ENCODE assay signal across 11 mouse cellular contexts in the genomic region with DNA sequence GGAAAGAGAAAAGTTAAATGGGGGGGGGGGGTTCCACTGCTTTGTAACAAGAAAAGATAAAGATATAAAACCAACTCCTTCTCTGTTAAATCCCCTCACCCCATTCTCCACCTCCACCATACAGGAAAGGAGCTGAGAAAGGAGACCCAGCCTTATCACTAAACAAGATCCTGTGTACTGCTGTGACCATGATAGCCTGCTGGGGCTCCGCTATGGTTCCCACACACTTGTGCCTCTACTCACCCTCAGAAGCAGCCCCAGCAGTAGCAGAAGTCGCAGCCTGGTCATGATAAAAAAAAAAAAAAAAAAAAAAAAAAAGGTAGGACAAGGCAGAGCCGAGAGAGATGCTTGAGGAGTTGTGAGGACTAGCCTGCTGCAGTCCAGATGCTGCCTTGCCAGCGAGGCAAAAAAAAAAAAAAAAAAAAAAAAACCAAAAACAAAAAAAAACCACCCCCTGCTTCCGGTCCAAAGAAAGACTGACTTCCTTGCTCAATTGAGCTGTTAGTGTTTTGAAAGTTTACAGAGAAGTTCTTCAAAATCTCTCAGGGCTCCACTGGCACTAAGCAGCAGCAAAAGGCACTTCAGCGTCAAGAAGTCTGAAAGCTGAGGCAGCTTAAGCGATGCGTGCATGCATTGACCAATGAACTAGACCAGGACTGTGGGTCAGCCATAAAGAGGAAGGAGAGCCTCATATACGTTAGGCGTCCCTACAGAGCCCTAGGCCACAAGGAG. TPM values are rescaled to one million over a fixed set of nuclear protein-coding genes. Genes with fewer than 3 reads are reported as not detected.
DNase-seq lines count a peak whose midpoint lies in the region; ATAC-seq and TF ChIP-seq lines count a peak whose summit lies in the region.
"Had no signal": no experiment of that assay in that cellular context is flagged by ENCODE, and none has a peak within 500 bp of the region (broad histone marks: within the 10 kb centered on the region; RNA-seq: fewer than 3 reads in every experiment).

No protein-coding gene starts in this region.

- H3K4me2 ChIP-seq in heart, embryonic 11.5 days, result no peak overlapping the region
- H3K4me2 ChIP-seq in hindbrain, embryonic 12.5 days (replicated peaks), result no peak overlapping the region
- no peak overlapping the region for H3K4me2 ChIP-seq in forebrain, embryonic 15.5 days (replicated peaks)
- H3K4me2 ChIP-seq: neural tube, embryonic 13.5 days had no signal

- TF ChIP-seq CTCF in heart, adult 2 months (IDR thresholded peaks at IDR 0.05), result no peak

- no peaks in the 10 kb centered on the region for H3K27me3 ChIP-seq in heart, adult 2 months (ENCODE audit: control insufficient read depth, insufficient read depth, low read length)
- H3K27me3 ChIP-seq in heart, embryonic 11.5 days (ENCODE audit: control insufficient read depth, insufficient read depth, low read length), result no peaks in the 10 kb centered on the region
- no peaks in the 10 kb centered on the region for H3K27me3 ChIP-seq in hindbrain, embryonic 12.5 days
- no peaks in the 10 kb centered on the region for H3K27me3 ChIP-seq in forebrain, embryonic 15.5 days
- H3K27me3 ChIP-seq: neural tube, embryonic 13.5 days had no signal

- TF ChIP-seq POLR2A in heart, adult 2 months (IDR thresholded peaks at IDR 0.05; ENCODE audit: insufficient read depth, low read depth, low read length), result no peak

- no peak for TF ChIP-seq EP300 in heart, adult 2 months (IDR thresholded peaks at IDR 0.05; ENCODE audit: insufficient read depth, low read depth, low read length)

- 38% methylated on average over 10 of the region's 10 CpGs for WGBS in heart, adult 2 months
- 42% methylated on average over 10 of the region's 10 CpGs for WGBS in heart, embryonic 11.5 days (ENCODE audit: insufficient replicate concordance)
- WGBS in hindbrain, embryonic 12.5 days, result 58% methylated on average over 10 of the region's 10 CpGs
- 61% methylated on average over 10 of the region's 10 CpGs for WGBS in forebrain, embryonic 15.5 days

- peak overlapping the region; percentile 60 for H3K27ac ChIP-seq in heart, adult 2 months
- no peak overlapping the region for H3K27ac ChIP-seq in heart, embryonic 11.5 days (ENCODE audit: low read depth, low read length)
- H3K27ac ChIP-seq in hindbrain, embryonic 12.5 days, result no peak overlapping the region
- no peak overlapping the region for H3K27ac ChIP-seq in forebrain, embryonic 15.5 days (replicated peaks)
- H3K27ac ChIP-seq: left cerebral cortex, adult 2 months; neural tube, embryonic 13.5 days had no signal

- no peak for ATAC-seq in heart, embryonic 11.5 days (replicated peaks; ENCODE audit: insufficient number of reproducible peaks, low FRiP score, low TSS enrichment)
- peak; percentile 88 for ATAC-seq in granulocyte monocyte progenitor cell, adult 5-6 weeks (replicated peaks; ENCODE audit: poor library complexity, severe bottlenecking)
- peak; percentile 79 for ATAC-seq in monocyte, adult 5-6 weeks (replicated peaks; ENCODE audit: insufficient number of reproducible peaks, low FRiP score, low TSS enrichment, poor library complexity, severe bottlenecking)
- ATAC-seq in hindbrain, embryonic 12.5 days (ENCODE audit: low FRiP score), result no peak
- ATAC-seq in forebrain, embryonic 15.5 days (replicated peaks), result no peak

- H3K79me2 ChIP-seq in heart, adult 2 months (replicated peaks; ENCODE audit: control insufficient read depth, insufficient read depth, low read length), result no peaks in the 10 kb centered on the region

- H3K9ac ChIP-seq in heart, adult 2 months (ENCODE audit: low read depth, low read length), result no peak overlapping the region
- H3K9ac ChIP-seq in heart, embryonic 11.5 days (ENCODE audit: low read depth, low read length), result no peak overlapping the region
- H3K9ac ChIP-seq in hindbrain, embryonic 12.5 days, result no peak overlapping the region
- H3K9ac ChIP-seq in forebrain, embryonic 15.5 days (replicated peaks), result no peak overlapping the region
- H3K9ac ChIP-seq: neural tube, embryonic 13.5 days had no signal

- peak overlapping the region; percentile 23; the same call in 1 of the 2 replicates for H3K4me3 ChIP-seq in heart, adult 2 months
- no peak overlapping the region for H3K4me3 ChIP-seq in heart, embryonic 11.5 days (ENCODE audit: low read depth, low read length)
- no peak overlapping the region for H3K4me3 ChIP-seq in hindbrain, embryonic 12.5 days
- no peak overlapping the region for H3K4me3 ChIP-seq in forebrain, embryonic 15.5 days
- H3K4me3 ChIP-seq: left cerebral cortex, adult 2 months; neural tube, embryonic 13.5 days had no signal

- peak; percentile 16 to 28 for DNase-seq in heart, adult 2 months
- DNase-seq in A20 (ENCODE audit: low read depth, low spot score), result peak; percentile 75
- no peak for DNase-seq in adrenal gland, adult 2 months
- DNase-seq: cerebellum, adult 8-10 months had no signal

- H3K4me1 ChIP-seq in heart, adult 2 months (ENCODE audit: control insufficient read depth, insufficient read depth, low read length), result peaks cover 1% of the 10 kb centered on the region; the same call in 1 of the 2 replicates
- H3K4me1 ChIP-seq in heart, embryonic 11.5 days (ENCODE audit: control insufficient read depth, insufficient read depth, low read length), result no peaks in the 10 kb centered on the region
- H3K4me1 ChIP-seq in hindbrain, embryonic 12.5 days, result no peaks in the 10 kb centered on the region
- H3K4me1 ChIP-seq in forebrain, embryonic 15.5 days, result no peaks in the 10 kb centered on the region
- H3K4me1 ChIP-seq: neural tube, embryonic 13.5 days had no signal

- intact Hi-C loops in heart, adult 2 months (cut with DNase I), result no loop called here

- no peaks in the 10 kb centered on the region for H3K36me3 ChIP-seq in heart, adult 2 months (ENCODE audit: control insufficient read depth, insufficient read depth, low read length)
- H3K36me3 ChIP-seq in heart, embryonic 11.5 days (ENCODE audit: control insufficient read depth, insufficient read depth, low read length), result no peaks in the 10 kb centered on the region
- no peaks in the 10 kb centered on the region for H3K36me3 ChIP-seq in hindbrain, embryonic 12.5 days
- no peaks in the 10 kb centered on the region for H3K36me3 ChIP-seq in forebrain, embryonic 15.5 days
- H3K36me3 ChIP-seq: neural tube, embryonic 13.5 days had no signal

- H3K9me3 ChIP-seq in heart, embryonic 11.5 days (replicated peaks; ENCODE audit: control insufficient read depth, low read length), result no peaks in the 10 kb centered on the region
- H3K9me3 ChIP-seq in hindbrain, embryonic 12.5 days (replicated peaks), result no peaks in the 10 kb centered on the region
- no peaks in the 10 kb centered on the region for H3K9me3 ChIP-seq in forebrain, embryonic 15.5 days
- H3K9me3 ChIP-seq: neural tube, embryonic 13.5 days had no signal

RNA-seq across cellular contexts. Expression of a gene that starts 0.8 kb away (rescaled TPM):
- total RNA-seq in heart, adult 2 months (2021), result under 1 TPM; 0.50 to 0.52 TPM
- polyA plus RNA-seq in heart, adult 2 months (2012; rRNA removed), result 0.25 and 0.88 TPM in 2 replicates
- 0.16 and 0.84 TPM in 2 replicates for polyA plus RNA-seq in heart, embryonic 11.5 days (2014; fragmentation: Nextera tagmentation; extraction: Ambion mirVana)
- total RNA-seq in granulocyte monocyte progenitor cell, adult 5-6 weeks (2014; fragmentation: Nextera tagmentation), result 8.3 and 13.3 TPM in 2 replicates
- total RNA-seq in granulocyte monocyte progenitor cell, adult 5-6 weeks (2017), result 20.4 and 22.5 TPM in 2 replicates
- total RNA-seq in monocyte, adult 5-6 weeks (2017), result 4.9 to 8.9 TPM (median 8.1 TPM) in 3 replicates
- total RNA-seq in adrenal gland, adult 2 months (2021), result 1 to 10 TPM in 1 of 2 experiments, under 1 TPM in 1; 0.55 to 1.1 TPM
- 0.17 and 0.29 TPM in 2 replicates for polyA plus RNA-seq in adrenal gland, adult 2 months (2012; rRNA removed)
- 0.12 and 0.35 TPM in 2 replicates for polyA plus RNA-seq in hindbrain, embryonic 12.5 days (2016; fragmentation: Nextera tagmentation; extraction: Ambion mirVana)
- polyA plus RNA-seq in forebrain, embryonic 15.5 days (2015; fragmentation: Nextera tagmentation; extraction: Ambion mirVana), result 0.10 and 0.19 TPM in 2 replicates
- total RNA-seq: left cerebral cortex, adult 2 months had no signal

RNA-seq across cellular contexts. Expression of a gene that starts 21.7 kb away (rescaled TPM):
- total RNA-seq in heart, adult 2 months (2021), result 1 to 10 TPM; 1.4 to 2.3 TPM
- polyA plus RNA-seq in heart, adult 2 months (2012; rRNA removed), result 3.2 and 5.6 TPM in 2 replicates
- 4.7 and 5.0 TPM in 2 replicates for polyA plus RNA-seq in heart, embryonic 11.5 days (2014; fragmentation: Nextera tagmentation; extraction: Ambion mirVana)
- 6.1 and 9.0 TPM in 2 replicates for total RNA-seq in granulocyte monocyte progenitor cell, adult 5-6 weeks (2014; fragmentation: Nextera tagmentation)
- total RNA-seq in granulocyte monocyte progenitor cell, adult 5-6 weeks (2017), result 4.2 and 5.2 TPM in 2 replicates
- 0.57 to 1.9 TPM (median 0.68 TPM) in 3 replicates for total RNA-seq in monocyte, adult 5-6 weeks (2017)
- total RNA-seq in adrenal gland, adult 2 months (2021), result 1 to 10 TPM; 3.9 to 4.4 TPM
- polyA plus RNA-seq in adrenal gland, adult 2 months (2012; rRNA removed), result 3.1 and 3.9 TPM in 2 replicates
- polyA plus RNA-seq in hindbrain, embryonic 12.5 days (2016; fragmentation: Nextera tagmentation; extraction: Ambion mirVana), result 8.3 and 8.8 TPM in 2 replicates
- polyA plus RNA-seq in forebrain, embryonic 15.5 days (2015; fragmentation: Nextera tagmentation; extraction: Ambion mirVana), result 4.0 and 5.3 TPM in 2 replicates

RNA-seq across cellular contexts. Expression of a gene that starts 27.8 kb away (rescaled TPM):
- total RNA-seq in heart, adult 2 months (2021), result 10 to 100 TPM; 20.2 to 21.5 TPM
- 10.9 and 11.0 TPM in 2 replicates for polyA plus RNA-seq in heart, adult 2 months (2012; rRNA removed)
- polyA plus RNA-seq in heart, embryonic 11.5 days (2014; fragmentation: Nextera tagmentation; extraction: Ambion mirVana), result 27.9 and 30.6 TPM in 2 replicates
- 34.0 and 35.5 TPM in 2 replicates for total RNA-seq in granulocyte monocyte progenitor cell, adult 5-6 weeks (2014; fragmentation: Nextera tagmentation)
- total RNA-seq in granulocyte monocyte progenitor cell, adult 5-6 weeks (2017), result 51.9 and 58.2 TPM in 2 replicates
- 19.9 to 54.1 TPM (median 40.4 TPM) in 3 replicates for total RNA-seq in monocyte, adult 5-6 weeks (2017)
- 10 to 100 TPM; 42.9 to 51.3 TPM for total RNA-seq in adrenal gland, adult 2 months (2021)
- 9.4 and 10.5 TPM in 2 replicates for polyA plus RNA-seq in adrenal gland, adult 2 months (2012; rRNA removed)
- polyA plus RNA-seq in hindbrain, embryonic 12.5 days (2016; fragmentation: Nextera tagmentation; extraction: Ambion mirVana), result 57.1 and 61.6 TPM in 2 replicates
- polyA plus RNA-seq in forebrain, embryonic 15.5 days (2015; fragmentation: Nextera tagmentation; extraction: Ambion mirVana), result 70.1 and 73.0 TPM in 2 replicates

RNA-seq across cellular contexts. Expression of a gene that starts 58.0 kb away (rescaled TPM):
- 1 to 10 TPM; 2.4 to 2.8 TPM for total RNA-seq in heart, adult 2 months (2021)
- 3.2 and 5.1 TPM in 2 replicates for polyA plus RNA-seq in heart, adult 2 months (2012; rRNA removed)
- polyA plus RNA-seq in heart, embryonic 11.5 days (2014; fragmentation: Nextera tagmentation; extraction: Ambion mirVana), result 1.1 and 2.6 TPM in 2 replicates
- 1.2 and 2.8 TPM in 2 replicates for total RNA-seq in granulocyte monocyte progenitor cell, adult 5-6 weeks (2014; fragmentation: Nextera tagmentation)
- 0.72 and 1.7 TPM in 2 replicates for total RNA-seq in granulocyte monocyte progenitor cell, adult 5-6 weeks (2017)
- total RNA-seq in monocyte, adult 5-6 weeks (2017), result 0.58 to 1.1 TPM in 2 of 3 replicates, not detected in the other
- total RNA-seq in adrenal gland, adult 2 months (2021), result 1 to 10 TPM; 3.1 to 4.4 TPM
- 1.3 TPM in 2 replicates for polyA plus RNA-seq in adrenal gland, adult 2 months (2012; rRNA removed)
- polyA plus RNA-seq in hindbrain, embryonic 12.5 days (2016; fragmentation: Nextera tagmentation; extraction: Ambion mirVana), result 0.63 and 0.80 TPM in 2 replicates
- polyA plus RNA-seq in forebrain, embryonic 15.5 days (2015; fragmentation: Nextera tagmentation; extraction: Ambion mirVana), result 0.45 and 0.66 TPM in 2 replicates

Comparison
In these comparisons a context has a peak if more than half of its experiments do, and no peak if none do; other contexts are left out.
1. ATAC-seq: peak in granulocyte monocyte progenitor cell, adult 5-6 weeks (single experiment) and monocyte, adult 5-6 weeks (single experiment); none in heart, embryonic 11.5 days (single experiment), hindbrain, embryonic 12.5 days (single experiment) and forebrain, embryonic 15.5 days (single experiment).